Mouse (Mus musculus): ENCODE measurements around the gene Pdcl3.

Pdcl3 gene

GRCm38 (mm10) chr1:38985308-38985707 lies at the start of gene Pdcl3:
Gene Pdcl3 (plus strand): TSS chr1:38985608.
- no peak for DNase-seq

GRCm38 (mm10) chr1:38936780-38937179 lies 48.6 kb upstream of the Pdcl3 start:
- peak; percentile 75 for DNase-seq

GRCm38 (mm10) chr1:38938849-38939248 lies 46.6 kb upstream of the Pdcl3 start, which contains the start of gene Nms:
Gene Nms (plus strand): TSS chr1:38939149.
- DNase-seq, result no peak

DNA sequence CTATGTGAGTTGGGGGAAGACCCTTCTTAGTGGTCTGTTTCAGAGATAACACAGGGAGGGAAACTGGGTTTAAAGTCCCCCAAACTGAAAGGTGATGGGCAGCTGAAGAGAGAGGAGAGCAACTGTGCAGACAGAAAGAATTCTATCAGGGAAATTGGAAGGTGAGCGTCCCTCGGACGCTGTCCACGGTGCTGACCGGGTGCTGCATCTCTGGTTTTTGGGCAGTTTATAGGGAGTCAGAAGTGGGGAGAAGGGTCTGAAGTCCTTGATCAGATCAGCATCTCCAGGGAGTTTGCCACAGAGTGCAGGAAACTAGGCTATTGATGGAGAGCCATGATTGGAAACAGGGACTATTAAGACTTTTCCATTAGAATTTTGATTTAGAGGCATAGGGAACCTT lies 45.8 kb upstream of the Pdcl3 start:
- peak; percentile 55 for DNase-seq

DNA sequence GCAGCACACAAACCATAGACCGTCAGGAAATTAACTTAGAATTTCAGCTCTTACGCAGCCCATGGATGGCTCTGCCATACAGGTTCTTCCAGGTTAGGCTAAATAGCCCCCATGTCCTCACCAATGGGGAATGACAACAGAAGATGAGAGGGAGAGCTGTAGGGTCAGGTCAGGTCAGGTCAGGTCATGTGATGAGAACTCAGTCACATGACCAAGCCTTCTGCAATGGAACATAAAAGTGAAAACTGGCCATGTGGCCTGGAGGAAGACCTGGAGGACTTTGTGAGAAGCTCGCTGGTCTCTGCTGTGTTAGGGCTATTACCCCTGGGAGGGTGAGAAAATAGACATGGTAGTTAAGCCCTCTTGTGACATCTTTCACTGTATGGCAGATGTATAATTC lies 29.0 kb upstream of the Pdcl3 start:
- no peak for DNase-seq

GRCm38 (mm10) chr1:38969116-38969515 lies 16.3 kb upstream of the Pdcl3 start:
- DNase-seq, result no peak

GRCm38 (mm10) chr1:38971712-38972111 lies 13.7 kb upstream of the Pdcl3 start:
- DNase-seq, result no peak

GRCm38 (mm10) chr1:38972986-38973592 lies 12.3 kb upstream of the Pdcl3 start:
- DNase-seq, result no peak

GRCm38 (mm10) chr1:38979953-38980352 lies 5.5 kb upstream of the Pdcl3 start:
- no peak for DNase-seq

GRCm38 (mm10) chr1:38983870-38984269 lies 1.5 kb upstream of the Pdcl3 start:
- no peak for DNase-seq

GRCm38 (mm10) chr1:38987080-38987864 lies 1.9 kb downstream of the Pdcl3 start:
- peak; percentile 96 for DNase-seq

DNA sequence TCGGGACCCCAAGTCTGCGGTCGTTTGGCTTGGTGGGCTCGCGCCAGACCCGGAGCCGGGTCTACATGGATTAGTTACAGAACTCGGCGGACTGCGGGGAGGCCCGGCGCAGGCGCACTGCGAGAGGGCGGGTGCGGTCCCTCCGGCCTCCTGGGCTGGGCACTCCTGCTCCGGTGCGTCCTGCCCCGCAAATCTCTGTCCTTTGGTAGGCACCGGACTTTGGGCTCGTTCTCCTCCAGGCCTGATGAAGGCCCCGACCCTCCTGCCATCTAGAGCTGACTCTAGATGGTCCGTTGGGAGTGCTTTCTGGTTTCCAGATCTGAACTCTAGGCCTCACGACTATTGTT lies 2.4 kb downstream of the Pdcl3 start:
- no peak for DNase-seq

DNA sequence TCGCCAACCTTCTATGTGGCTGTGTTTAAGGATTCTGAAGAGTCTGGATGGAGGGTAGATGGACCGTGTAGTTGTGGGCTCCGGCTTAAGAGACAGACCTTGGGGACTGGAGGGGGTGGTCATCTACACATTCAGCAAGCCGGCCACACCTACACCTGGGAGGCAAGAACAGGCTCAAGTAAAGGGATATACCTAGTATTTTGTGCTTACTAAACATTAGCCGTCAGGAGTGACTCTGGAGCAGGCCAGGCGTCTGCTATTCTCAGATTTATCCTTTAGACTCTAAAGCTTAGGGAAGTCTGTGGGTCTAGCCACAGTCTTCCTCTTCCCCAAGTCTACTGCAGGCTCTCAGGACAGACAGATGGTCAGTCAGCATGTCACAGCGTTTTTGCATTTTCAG lies 2.9 kb downstream of the Pdcl3 start:
- no peak for DNase-seq

GRCm38 (mm10) chr1:38992365-38992764 lies 7.0 kb downstream of the Pdcl3 start:
- DNase-seq, result no peak

GRCm38 (mm10) chr1:39001106-39001505 lies 15.7 kb downstream of the Pdcl3 start:
- DNase-seq, result peak; percentile 86

DNA sequence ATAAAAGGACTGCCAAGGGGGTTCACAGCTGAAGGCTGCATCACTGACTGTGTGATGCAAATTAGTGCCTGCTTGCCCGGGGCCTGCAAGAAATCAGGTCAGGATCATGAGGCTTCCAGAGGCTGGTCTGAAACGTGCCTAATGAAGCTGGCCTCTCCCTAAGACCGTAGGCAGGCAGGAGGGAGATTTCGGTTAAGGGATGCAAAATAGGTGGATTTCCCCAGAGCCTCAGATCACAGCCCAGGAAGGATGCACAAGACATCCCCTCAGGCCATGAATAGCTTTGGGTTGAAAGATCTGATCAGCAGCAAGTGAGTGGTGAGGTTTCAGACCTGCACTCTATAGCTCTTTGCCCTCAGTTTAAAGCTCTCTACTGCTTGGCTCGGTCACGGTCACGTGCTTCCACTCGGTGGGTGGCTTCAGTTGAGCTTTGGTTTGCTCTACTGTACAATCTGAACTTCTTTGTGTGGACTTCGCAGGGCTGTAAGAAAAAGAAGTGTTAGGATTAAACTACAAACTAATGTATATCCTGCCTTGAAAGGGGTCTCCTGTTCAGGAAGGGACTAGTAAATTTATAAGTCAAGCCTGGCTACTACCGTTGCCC lies 20.4 kb downstream of the Pdcl3 start:
- no peak for DNase-seq

- no peak for DNase-seq
Observed at GRCm38 (mm10) chr1:39006830-39007829, 21.7 kb downstream of the Pdcl3 start.

DNA sequence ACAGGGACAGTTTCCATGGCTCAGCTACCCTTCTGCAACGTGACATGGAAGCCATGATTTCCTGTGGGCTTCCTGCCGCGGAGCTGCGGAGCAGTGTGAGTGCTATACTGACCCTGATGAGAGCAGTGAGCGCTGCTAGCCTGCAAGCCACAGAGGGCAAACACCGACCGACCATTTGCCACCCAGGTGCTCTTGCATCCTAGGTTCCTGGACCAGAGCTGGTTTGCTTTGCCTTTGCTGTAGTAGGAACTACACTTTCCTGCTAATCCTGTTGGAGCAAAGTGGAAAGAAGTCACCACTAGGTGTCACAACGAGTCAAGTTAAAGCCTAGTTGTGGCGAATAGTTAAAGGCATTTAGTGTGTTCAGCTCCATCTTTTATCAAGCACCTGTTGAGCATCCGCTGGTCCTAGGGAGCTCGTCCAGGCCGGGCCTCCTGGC lies 25.2 kb downstream of the Pdcl3 start:
- DNase-seq, result peak; percentile 70

DNA sequence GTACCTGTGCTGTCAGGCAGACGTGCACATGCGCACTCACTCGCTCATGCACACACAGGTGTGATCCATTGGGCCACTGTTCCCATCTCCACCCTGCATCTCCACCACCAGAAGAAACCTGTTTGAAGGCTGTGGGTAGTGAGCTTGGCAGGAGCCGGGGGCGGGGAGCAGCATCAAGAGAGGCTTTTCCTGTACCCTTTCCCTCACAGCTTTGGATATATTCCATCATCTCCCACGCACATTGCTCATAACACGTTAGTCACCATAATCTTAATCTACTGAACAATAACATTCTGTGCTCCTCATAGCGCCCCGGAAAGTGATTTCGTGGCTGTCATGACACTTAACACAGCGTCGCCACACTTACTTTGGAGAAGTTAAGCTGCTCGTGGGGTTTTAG lies 27.2 kb downstream of the Pdcl3 start:
- no peak for DNase-seq

DNA sequence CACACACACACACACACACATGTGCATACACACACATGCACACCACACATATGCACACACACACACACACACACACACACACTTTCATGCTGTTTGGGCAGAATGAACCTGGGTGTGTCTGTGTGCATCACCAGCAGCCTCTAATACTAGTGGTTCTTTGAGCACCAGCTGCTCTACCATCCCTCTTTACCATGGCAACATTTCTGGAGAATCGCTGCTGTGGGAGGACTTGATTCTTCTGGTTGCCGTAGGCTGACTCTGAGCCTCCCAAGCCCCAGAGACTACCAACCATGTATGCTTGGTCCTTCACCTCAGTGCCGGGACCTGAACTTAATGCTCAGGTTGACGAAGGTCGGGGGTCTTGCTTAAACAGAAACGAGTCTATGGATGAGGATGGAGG lies 28.4 kb downstream of the Pdcl3 start:
- no peak for DNase-seq

GRCm38 (mm10) chr1:39015529-39015928 lies 30.1 kb downstream of the Pdcl3 start:
- no peak for DNase-seq

GRCm38 (mm10) chr1:39017871-39018270 lies 32.5 kb downstream of the Pdcl3 start:
- no peak for DNase-seq

DNA sequence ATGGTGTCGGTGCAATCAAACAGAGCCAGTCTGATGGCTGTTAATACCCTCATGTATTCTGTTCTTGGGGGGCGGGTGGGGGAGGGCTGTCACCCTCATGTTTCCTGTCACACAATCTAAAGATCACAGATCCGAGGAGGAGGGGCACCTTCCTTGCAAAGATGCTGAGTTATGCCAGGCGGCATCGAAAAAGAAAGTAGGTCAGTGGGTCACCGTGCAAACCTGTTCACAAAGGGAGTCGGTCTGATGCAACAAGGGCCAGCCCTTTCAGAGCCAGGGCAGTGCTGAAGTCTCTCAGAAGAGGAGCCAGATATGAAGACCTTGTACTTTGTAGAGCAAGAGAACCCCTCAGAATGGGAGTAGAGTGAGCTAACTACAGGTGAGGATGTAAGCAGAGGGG lies 39.7 kb downstream of the Pdcl3 start:
- DNase-seq, result peak; percentile 79
